10 mouse cellular contexts compared by ENCODE assay signal in genomic region chr11:11836262-11836661, GRCm38 (mm10). TPM values are rescaled to one million over a fixed set of nuclear protein-coding genes. Genes with fewer than 3 reads are reported as not detected.
A peak's percentile ranks its signal among the peaks of the same experiment; 100 is the strongest.
DNase-seq lines count a peak whose midpoint lies in the region; ATAC-seq and TF ChIP-seq lines count a peak whose summit lies in the region.
"Had no signal": no experiment of that assay in that cellular context is flagged by ENCODE, and none has a peak within 500 bp of the region (broad histone marks: within the 10 kb centered on the region; RNA-seq: fewer than 3 reads in every experiment).

No protein-coding gene starts in this region.

- H3K4me3 ChIP-seq in kidney, postnatal 0 days (replicated peaks; ENCODE audit: low read depth, low read length) = no peak overlapping the region
- H3K4me3 ChIP-seq in embryonic facial prominence, embryonic 10.5 days = no peak overlapping the region
- H3K4me3 ChIP-seq in heart, embryonic 15.5 days = peak overlapping the region; percentile 10; the same call in 1 of the 2 replicates
- peak overlapping the region; percentile 42 to 55 for H3K4me3 ChIP-seq in liver, embryonic 14.5 days (ENCODE audit: insufficient read depth in 1 of 2, low read depth in 2 of 2, low read length in 2 of 2)
- no peak overlapping the region for H3K4me3 ChIP-seq in layer of hippocampus, adult 2 months
- H3K4me3 ChIP-seq: hindbrain, embryonic 15.5 days had no signal

- no peak for DNase-seq in kidney, postnatal 0 days (ENCODE audit: low spot score)
- no peak for DNase-seq in kidney, postnatal 4 days
- DNase-seq in embryonic facial prominence, embryonic 10.5 days (ENCODE audit: low spot score) = no peak
- DNase-seq in liver, embryonic 14.5 days (ENCODE audit: low read depth in 3 of 3, low spot score in 3 of 3) = no peak
- DNase-seq in layer of hippocampus, adult 2 months (ENCODE audit: low spot score in 2 of 2) = no peak
- no peak for DNase-seq in layer of hippocampus, postnatal 10 days (ENCODE audit: low spot score in 2 of 2)
- DNase-seq in left cerebral cortex, adult 9 months (ENCODE audit: low spot score in 2 of 2) = no peak
- DNase-seq: thymus, postnatal 14 days had no signal

- no peaks in the 10 kb centered on the region for H3K27me3 ChIP-seq in kidney, postnatal 0 days (ENCODE audit: insufficient read depth, low read length)
- no peaks in the 10 kb centered on the region for H3K27me3 ChIP-seq in embryonic facial prominence, embryonic 10.5 days (replicated peaks; ENCODE audit: low read depth, poor library complexity, severe bottlenecking)
- no peaks in the 10 kb centered on the region for H3K27me3 ChIP-seq in heart, embryonic 15.5 days
- no peaks in the 10 kb centered on the region; the same call in 1 of the 2 replicates for H3K27me3 ChIP-seq in liver, embryonic 14.5 days (ENCODE audit: control insufficient read depth, insufficient read depth, low read length)
- H3K27me3 ChIP-seq: hindbrain, embryonic 15.5 days had no signal

- WGBS in kidney, postnatal 0 days = 42% methylated on average over 8 of the region's 8 CpGs
- 46% methylated on average over 8 of the region's 8 CpGs for WGBS in embryonic facial prominence, embryonic 10.5 days
- WGBS in heart, embryonic 15.5 days = 19% methylated on average over 8 of the region's 8 CpGs
- WGBS in liver, embryonic 14.5 days (ENCODE audit: insufficient replicate concordance) = 11% methylated on average over 8 of the region's 8 CpGs

- 0 out of 2 replicates have a peak, but pooled peaks have one; percentile 32 for TF ChIP-seq EP300 in liver, embryonic 14.5 days (IDR thresholded peaks at IDR 0.05; ENCODE audit: low read depth)

- TF ChIP-seq CTCF in kidney, postnatal 0 days (IDR thresholded peaks at IDR 0.05; ENCODE audit: low read depth) = no peak
- no peak for TF ChIP-seq CTCF in liver, embryonic 14.5 days (IDR thresholded peaks at IDR 0.05; ENCODE audit: low read depth)
- no peak for TF ChIP-seq CTCF in layer of hippocampus, adult 2 months (conservative IDR thresholded peaks at IDR 0.05)

- no peak for ATAC-seq in kidney, postnatal 0 days (replicated peaks; ENCODE audit: low FRiP score, low read depth)
- no peak for ATAC-seq in heart, embryonic 15.5 days (replicated peaks; ENCODE audit: insufficient number of reproducible peaks, insufficient read depth, low FRiP score, low read depth)
- ATAC-seq in liver, embryonic 14.5 days (ENCODE audit: insufficient read depth) = peak; percentile 14; the same call in 1 of the 2 replicates

- peaks cover 8% of the 10 kb centered on the region for H3K4me1 ChIP-seq in kidney, postnatal 0 days (replicated peaks; ENCODE audit: insufficient read depth, low read length)
- peaks cover 68% of the 10 kb centered on the region for H3K4me1 ChIP-seq in embryonic facial prominence, embryonic 10.5 days
- peaks cover 68% of the 10 kb centered on the region for H3K4me1 ChIP-seq in heart, embryonic 15.5 days (replicated peaks)
- H3K4me1 ChIP-seq in liver, embryonic 14.5 days (replicated peaks; ENCODE audit: control insufficient read depth in 2 of 2, insufficient read depth in 2 of 2, low read length in 1 of 2) = peaks cover 80 to 82% of the 10 kb centered on the region in 2 experiments

- H3K9ac ChIP-seq in kidney, postnatal 0 days (ENCODE audit: low read depth, low read length) = no peak overlapping the region
- H3K9ac ChIP-seq in heart, embryonic 15.5 days = peak overlapping the region; percentile 20
- H3K9ac ChIP-seq in liver, embryonic 14.5 days (replicated peaks) = peak overlapping the region; percentile 65
- H3K9ac ChIP-seq: hindbrain, embryonic 15.5 days had no signal

- H3K36me3 ChIP-seq in kidney, postnatal 0 days (ENCODE audit: insufficient read depth, low read length) = no peaks in the 10 kb centered on the region
- H3K36me3 ChIP-seq in embryonic facial prominence, embryonic 10.5 days (replicated peaks) = no peaks in the 10 kb centered on the region
- no peaks in the 10 kb centered on the region for H3K36me3 ChIP-seq in heart, embryonic 15.5 days
- no peaks in the 10 kb centered on the region for H3K36me3 ChIP-seq in liver, embryonic 14.5 days (replicated peaks; ENCODE audit: control insufficient read depth, insufficient read depth, low read depth)
- H3K36me3 ChIP-seq: hindbrain, embryonic 15.5 days had no signal

- H3K4me2 ChIP-seq in kidney, postnatal 0 days (ENCODE audit: low read length) = peak overlapping the region; percentile 32; the same call in 1 of the 2 replicates
- H3K4me2 ChIP-seq in heart, embryonic 15.5 days = peak overlapping the region; percentile 48
- H3K4me2 ChIP-seq in liver, embryonic 14.5 days (ENCODE audit: low read depth) = peak overlapping the region; percentile 95

- H3K27ac ChIP-seq in kidney, postnatal 0 days = peak overlapping the region; percentile 27; the same call in 1 of the 2 replicates
- peak overlapping the region; percentile 81 for H3K27ac ChIP-seq in embryonic facial prominence, embryonic 10.5 days (replicated peaks)
- H3K27ac ChIP-seq in heart, embryonic 15.5 days = peak overlapping the region; percentile 81
- H3K27ac ChIP-seq in liver, embryonic 14.5 days = peak overlapping the region; percentile 85
- H3K27ac ChIP-seq in layer of hippocampus, adult 2 months = no peak overlapping the region
- H3K27ac ChIP-seq: hindbrain, embryonic 15.5 days had no signal

- no peaks in the 10 kb centered on the region for H3K9me3 ChIP-seq in kidney, postnatal 0 days (replicated peaks; ENCODE audit: low read length)
- no peaks in the 10 kb centered on the region for H3K9me3 ChIP-seq in embryonic facial prominence, embryonic 10.5 days
- H3K9me3 ChIP-seq in heart, embryonic 15.5 days (replicated peaks) = no peaks in the 10 kb centered on the region
- H3K9me3 ChIP-seq in liver, embryonic 14.5 days (ENCODE audit: control insufficient read depth, low read length) = no peaks in the 10 kb centered on the region
- H3K9me3 ChIP-seq: hindbrain, embryonic 15.5 days had no signal

RNA-seq across cellular contexts. Expression of gene Fignl1, which starts 27.5 kb away (rescaled TPM):
- 27.8 and 31.8 TPM in 2 replicates for polyA plus RNA-seq in kidney, postnatal 0 days (2015; fragmentation: Nextera tagmentation; extraction: Ambion mirVana)
- 105 and 112 TPM in 2 replicates for polyA plus RNA-seq in embryonic facial prominence, embryonic 10.5 days (2016; fragmentation: Nextera tagmentation; extraction: Ambion mirVana)
- polyA plus RNA-seq in heart, embryonic 15.5 days (2015; fragmentation: Nextera tagmentation; extraction: Ambion mirVana) = 42.5 and 45.8 TPM in 2 replicates
- polyA plus RNA-seq in liver, embryonic 14.5 days (2012; rRNA removed) = 23.2 and 32.2 TPM in 2 replicates
- 102 and 110 TPM in 2 replicates for polyA plus RNA-seq in liver, embryonic 14.5 days (2014; fragmentation: Nextera tagmentation; extraction: Ambion mirVana)
- under 1 TPM; 0.61 to 0.67 TPM for total RNA-seq in layer of hippocampus, adult 2 months (2021)
- total RNA-seq in layer of hippocampus, postnatal 10 days (2021) = 1 to 10 TPM; 2.1 to 2.9 TPM

Comparison
In these comparisons a context has a peak if more than half of its experiments do, and no peak if none do; other contexts are left out.
1. H3K4me2 ChIP-seq: peak in every context shown above with its lines; median percentile 95 in liver, embryonic 14.5 days; 48 in heart, embryonic 15.5 days; 32 in kidney, postnatal 0 days.
2. H3K4me3 ChIP-seq: peak in heart, embryonic 15.5 days (single experiment) and liver, embryonic 14.5 days (2 of 2); none in kidney, postnatal 0 days (single experiment), embryonic facial prominence, embryonic 10.5 days (single experiment) and layer of hippocampus, adult 2 months (single experiment).